Mouse (Mus musculus): ENCODE measurements around the gene Art4. TPM values are rescaled to one million over a fixed set of nuclear protein-coding genes. Genes with fewer than 3 reads are reported as not detected.

Gene Art4
- polyA plus RNA-seq, 1 experiment from 2014 or later, result 28.1 TPM

- Histone ChIP-seq H3K27ac (ENCODE audit: low read length) (peak within 1 kb of the TSS; percentile 86), H3K9me3 (replicated peaks; ENCODE audit: control insufficient read depth, low read length) (no peaks in the 10 kb centered on the region), H3K4me3 (ENCODE audit: low read depth, low read length) (peak within 1 kb of the TSS; percentile 86), H3K4me2 (ENCODE audit: low read depth, low read length) (peak within 1 kb of the TSS; percentile 89), H3K4me1 (ENCODE audit: control insufficient read depth, low read depth, low read length) (peaks cover 7% of the 10 kb centered on the region), H3K36me3 (ENCODE audit: control insufficient read depth, insufficient read depth) (peaks cover 27% of the 10 kb centered on the region), H3K9ac (ENCODE audit: low read depth, low read length) (peak within 1 kb of the TSS; percentile 98), H3K27me3 (ENCODE audit: control insufficient read depth, insufficient read depth, low read depth, low read length) (no peaks in the 10 kb centered on the region)
- peak; percentile 32 for ATAC-seq (ENCODE audit: low read depth)
- under 1% methylated on average over 22 of the region's 34 CpGs for WGBS (ENCODE audit: insufficient replicate concordance)
These were observed 30.0 kb downstream of the Art4 start, which contains the start of gene BC049715 for GRCm38 (mm10) chr6:136827516-136827880. Gene BC049715 (plus strand): TSS chr6:136827626.

GRCm38 (mm10) chr6:136827116-136827515 lies 30.4 kb downstream of the Art4 start:
- H3K9ac ChIP-seq (ENCODE audit: low read depth, low read length), result peak overlapping the region; percentile 98
- no peak for ATAC-seq (ENCODE audit: low read depth)
- peak overlapping the region; percentile 89 for H3K4me2 ChIP-seq (ENCODE audit: low read depth, low read length)
- peaks cover 31% of the 10 kb centered on the region for H3K36me3 ChIP-seq (ENCODE audit: control insufficient read depth, insufficient read depth)
- H3K4me1 ChIP-seq (ENCODE audit: control insufficient read depth, low read depth, low read length), result peaks cover 7% of the 10 kb centered on the region
- peak overlapping the region; percentile 86 for H3K4me3 ChIP-seq (ENCODE audit: low read depth, low read length)
- peak overlapping the region; percentile 86; the same call in 1 of the 2 replicates for H3K27ac ChIP-seq (ENCODE audit: low read length)
- 5% methylated on average over 7 of the region's 7 CpGs for WGBS (ENCODE audit: insufficient replicate concordance)
- no peaks in the 10 kb centered on the region for H3K9me3 ChIP-seq (replicated peaks; ENCODE audit: control insufficient read depth, low read length)
- H3K27me3 ChIP-seq (ENCODE audit: control insufficient read depth, insufficient read depth, low read depth, low read length), result no peaks in the 10 kb centered on the region

GRCm38 (mm10) chr6:136824987-136825386 lies 32.5 kb downstream of the Art4 start:
- Histone ChIP-seq H3K9me3 (replicated peaks; ENCODE audit: control insufficient read depth, low read length) (no peaks in the 10 kb centered on the region), H3K9ac (ENCODE audit: low read depth, low read length) (no peak overlapping the region), H3K36me3 (ENCODE audit: control insufficient read depth, insufficient read depth) (peaks cover 52% of the 10 kb centered on the region), H3K4me1 (ENCODE audit: control insufficient read depth, low read depth, low read length) (peaks cover 7% of the 10 kb centered on the region), H3K27me3 (ENCODE audit: control insufficient read depth, insufficient read depth, low read depth, low read length) (no peaks in the 10 kb centered on the region), H3K4me3 (ENCODE audit: low read depth, low read length) (no peak overlapping the region), H3K4me2 (ENCODE audit: low read depth, low read length) (no peak overlapping the region), H3K27ac (ENCODE audit: low read length) (no peak overlapping the region)
- ATAC-seq (ENCODE audit: low read depth), result no peak
- WGBS (ENCODE audit: insufficient replicate concordance), result 88% methylated on average over 8 of the region's 8 CpGs

- no peak overlapping the region for H3K27ac ChIP-seq (ENCODE audit: low read length)
- ATAC-seq (ENCODE audit: low read depth), result 0 out of 2 replicates have a peak, but pooled peaks have one; percentile 3
- H3K27me3 ChIP-seq (ENCODE audit: control insufficient read depth, insufficient read depth, low read depth, low read length), result no peaks in the 10 kb centered on the region
- no peak overlapping the region for H3K4me3 ChIP-seq (ENCODE audit: low read depth, low read length)
- H3K9ac ChIP-seq (ENCODE audit: low read depth, low read length), result no peak overlapping the region
- H3K4me2 ChIP-seq (ENCODE audit: low read depth, low read length), result no peak overlapping the region
- no peaks in the 10 kb centered on the region for H3K9me3 ChIP-seq (replicated peaks; ENCODE audit: control insufficient read depth, low read length)
- peaks cover 88% of the 10 kb centered on the region for H3K36me3 ChIP-seq (ENCODE audit: control insufficient read depth, insufficient read depth)
- 90% methylated on average over 18 of the region's 18 CpGs for WGBS (ENCODE audit: insufficient replicate concordance)
- no peaks in the 10 kb centered on the region for H3K4me1 ChIP-seq (ENCODE audit: control insufficient read depth, low read depth, low read length)
These were observed 36.4 kb downstream of the Art4 start for GRCm38 (mm10) chr6:136821086-136821485.

GRCm38 (mm10) chr6:136820381-136820780 lies 37.2 kb downstream of the Art4 start:
- Histone ChIP-seq H3K4me1 (ENCODE audit: control insufficient read depth, low read depth, low read length) (no peaks in the 10 kb centered on the region), H3K9ac (ENCODE audit: low read depth, low read length) (no peak overlapping the region), H3K27me3 (ENCODE audit: control insufficient read depth, insufficient read depth, low read depth, low read length) (no peaks in the 10 kb centered on the region), H3K4me3 (ENCODE audit: low read depth, low read length) (no peak overlapping the region), H3K36me3 (ENCODE audit: control insufficient read depth, insufficient read depth) (peaks cover 90% of the 10 kb centered on the region), H3K4me2 (ENCODE audit: low read depth, low read length) (no peak overlapping the region), H3K9me3 (replicated peaks; ENCODE audit: control insufficient read depth, low read length) (no peaks in the 10 kb centered on the region), H3K27ac (ENCODE audit: low read length) (no peak overlapping the region)
- ATAC-seq (ENCODE audit: low read depth), result no peak
- WGBS (ENCODE audit: insufficient replicate concordance), result 92% methylated on average over 21 of the region's 21 CpGs

GRCm38 (mm10) chr6:136817549-136817948 lies 40.0 kb downstream of the Art4 start:
- Histone ChIP-seq H3K27ac (ENCODE audit: low read length) (no peak overlapping the region), H3K4me2 (ENCODE audit: low read depth, low read length) (no peak overlapping the region), H3K9ac (ENCODE audit: low read depth, low read length) (no peak overlapping the region), H3K9me3 (replicated peaks; ENCODE audit: control insufficient read depth, low read length) (no peaks in the 10 kb centered on the region), H3K4me3 (ENCODE audit: low read depth, low read length) (no peak overlapping the region), H3K36me3 (ENCODE audit: control insufficient read depth, insufficient read depth) (peaks cover 89% of the 10 kb centered on the region), H3K4me1 (ENCODE audit: control insufficient read depth, low read depth, low read length) (no peaks in the 10 kb centered on the region), H3K27me3 (ENCODE audit: control insufficient read depth, insufficient read depth, low read depth, low read length) (no peaks in the 10 kb centered on the region)
- no peak for ATAC-seq (ENCODE audit: low read depth)
- WGBS (ENCODE audit: insufficient replicate concordance), result 88% methylated on average over 3 of the region's 3 CpGs

- no peaks in the 10 kb centered on the region for H3K4me1 ChIP-seq (ENCODE audit: control insufficient read depth, low read depth, low read length)
- ATAC-seq (ENCODE audit: low read depth), result no peak
- no peak overlapping the region for H3K9ac ChIP-seq (ENCODE audit: low read depth, low read length)
- H3K9me3 ChIP-seq (replicated peaks; ENCODE audit: control insufficient read depth, low read length), result no peaks in the 10 kb centered on the region
- 92% methylated on average over 21 of the region's 21 CpGs for WGBS (ENCODE audit: insufficient replicate concordance)
- H3K4me3 ChIP-seq (ENCODE audit: low read depth, low read length), result no peak overlapping the region
- H3K27me3 ChIP-seq (ENCODE audit: control insufficient read depth, insufficient read depth, low read depth, low read length), result no peaks in the 10 kb centered on the region
- peaks cover 89% of the 10 kb centered on the region for H3K36me3 ChIP-seq (ENCODE audit: control insufficient read depth, insufficient read depth)
- H3K27ac ChIP-seq (ENCODE audit: low read length), result no peak overlapping the region
- no peak overlapping the region for H3K4me2 ChIP-seq (ENCODE audit: low read depth, low read length)
These were observed 40.7 kb downstream of the Art4 start for GRCm38 (mm10) chr6:136816826-136817225.

GRCm38 (mm10) chr6:136815381-136815780 lies 42.2 kb downstream of the Art4 start:
- no peaks in the 10 kb centered on the region for H3K27me3 ChIP-seq (ENCODE audit: control insufficient read depth, insufficient read depth, low read depth, low read length)
- no peak overlapping the region for H3K27ac ChIP-seq (ENCODE audit: low read length)
- peaks cover 4% of the 10 kb centered on the region for H3K4me1 ChIP-seq (ENCODE audit: control insufficient read depth, low read depth, low read length)
- no peak overlapping the region for H3K4me2 ChIP-seq (ENCODE audit: low read depth, low read length)
- WGBS (ENCODE audit: insufficient replicate concordance), result 85% methylated on average over 7 of the region's 7 CpGs
- H3K9ac ChIP-seq (ENCODE audit: low read depth, low read length), result no peak overlapping the region
- H3K36me3 ChIP-seq (ENCODE audit: control insufficient read depth, insufficient read depth), result peaks cover 79% of the 10 kb centered on the region
- H3K4me3 ChIP-seq (ENCODE audit: low read depth, low read length), result no peak overlapping the region
- no peaks in the 10 kb centered on the region for H3K9me3 ChIP-seq (replicated peaks; ENCODE audit: control insufficient read depth, low read length)
- no peak for ATAC-seq (ENCODE audit: low read depth)

GRCm38 (mm10) chr6:136813117-136813516 lies 44.4 kb downstream of the Art4 start:
- H3K36me3 ChIP-seq (ENCODE audit: control insufficient read depth, insufficient read depth), result peaks cover 57% of the 10 kb centered on the region
- H3K27me3 ChIP-seq (ENCODE audit: control insufficient read depth, insufficient read depth, low read depth, low read length), result no peaks in the 10 kb centered on the region
- H3K27ac ChIP-seq (ENCODE audit: low read length), result no peak overlapping the region
- no peak overlapping the region for H3K9ac ChIP-seq (ENCODE audit: low read depth, low read length)
- no peaks in the 10 kb centered on the region for H3K9me3 ChIP-seq (replicated peaks; ENCODE audit: control insufficient read depth, low read length)
- no peak overlapping the region for H3K4me3 ChIP-seq (ENCODE audit: low read depth, low read length)
- WGBS (ENCODE audit: insufficient replicate concordance), result 42% methylated on average over 4 of the region's 4 CpGs
- no peak for ATAC-seq (ENCODE audit: low read depth)
- no peak overlapping the region for H3K4me2 ChIP-seq (ENCODE audit: low read depth, low read length)
- peaks cover 16% of the 10 kb centered on the region for H3K4me1 ChIP-seq (ENCODE audit: control insufficient read depth, low read depth, low read length)

All from liver, embryonic 16.5 days (tissue).